Mouse (Mus musculus): Measurements from ENCODE around the gene Ciart.

- TF ChIP-seq CTCF (IDR thresholded peaks at IDR 0.05; ENCODE audit: insufficient read depth, low read depth, low read length) (no peak), POLR2A (IDR thresholded peaks at IDR 0.05; ENCODE audit: insufficient read depth, low read depth, low read length) (no peak)
Measured at GRCm38 (mm10) chr3:95850611-95851010, 31.4 kb downstream of the Ciart start.
